Mouse (Mus musculus): ENCODE data around the gene Tm7sf2. TPM values are rescaled to one million over a fixed set of nuclear protein-coding genes. Genes with fewer than 3 reads are reported as not detected.
A peak's percentile ranks its signal among the peaks of the same experiment; 100 is the strongest.

Gene Tm7sf2
- total and polyA plus RNA-seq, 3 experiments = 7.6 to 13.1 TPM; not detected in 1

GRCm38 (mm10) chr19:6061021-6061533, 7.1 kb downstream of the Tm7sf2 start, which contains the start of gene Znhit2 (continued):
- TF ChIP-seq GABPA (IDR thresholded peaks at IDR 0.05; ENCODE audit: low read depth, low read length) (no peak), MAZ (IDR thresholded peaks at IDR 0.05; ENCODE audit: low read depth, low read length) (0 out of 2 replicates have a peak, but pooled peaks have one; percentile 40), MAX (IDR thresholded peaks at IDR 0.05; ENCODE audit: low read length) (no peak), RCOR1 (IDR thresholded peaks at IDR 0.05; ENCODE audit: low read depth, low read length) (no peak), MXI1 (IDR thresholded peaks at IDR 0.05; ENCODE audit: low read depth, low read length) (peak; percentile 84), ZC3H11A (IDR thresholded peaks at IDR 0.05; ENCODE audit: low read depth, low read length) (no peak), POLR2AphosphoS2 (IDR thresholded peaks at IDR 0.05; ENCODE audit: low read length) (no peak; the same call in 1 of the 2 replicates), POLR2A (IDR thresholded peaks at IDR 0.05; ENCODE audit: control insufficient read depth in 1 of 2, insufficient read depth in 1 of 2, low read depth in 1 of 2, low read length in 2 of 2, poor library complexity in 1 of 2) (peak; percentile 85 to 91), TCF12 (IDR thresholded peaks at IDR 0.05; ENCODE audit: low read depth, low read length) (peak; percentile 70), SIN3A (IDR thresholded peaks at IDR 0.05; ENCODE audit: low read length) (peak; percentile 95)

GRCm38 (mm10) chr19:6058966-6059365, 9.2 kb downstream of the Tm7sf2 start:
- no peaks in the 10 kb centered on the region for H3K9me3 ChIP-seq (replicated peaks; ENCODE audit: insufficient read depth, low read length)
- peak overlapping the region; percentile 95 for H3K9ac ChIP-seq (ENCODE audit: control insufficient read depth, low read depth, low read length, poor library complexity, severe bottlenecking)
- H3K27me3 ChIP-seq (ENCODE audit: control insufficient read depth in 1 of 2, insufficient read depth in 2 of 2, low read length in 2 of 2) = no peaks in the 10 kb centered on the region
- H3K36me3 ChIP-seq (ENCODE audit: control insufficient read depth in 1 of 2, insufficient read depth in 2 of 2, low read length in 2 of 2) = peaks cover 4 to 23% of the 10 kb centered on the region in 2 experiments; a peak in 3 of 4 replicates
- peak overlapping the region; percentile 81 to 85 for H3K4me3 ChIP-seq (ENCODE audit: control insufficient read depth in 1 of 2, insufficient read depth in 1 of 2, low read depth in 2 of 2, low read length in 2 of 2)
- TF ChIP-seq USF2 (IDR thresholded peaks at IDR 0.05; ENCODE audit: borderline replicate concordance in 1 of 2, insufficient read depth in 1 of 2, low read depth in 1 of 2, low read length in 2 of 2) (no peak), SIN3A (IDR thresholded peaks at IDR 0.05; ENCODE audit: low read length) (no peak), UBTF (IDR thresholded peaks at IDR 0.05; ENCODE audit: borderline replicate concordance, insufficient read depth, low read depth, low read length) (no peak), GABPA (IDR thresholded peaks at IDR 0.05; ENCODE audit: low read depth, low read length) (no peak), MXI1 (IDR thresholded peaks at IDR 0.05; ENCODE audit: low read depth, low read length) (no peak), ZKSCAN1 (IDR thresholded peaks at IDR 0.05; ENCODE audit: low read depth, low read length) (no peak), USF1 (IDR thresholded peaks at IDR 0.05; ENCODE audit: low read depth, low read length) (no peak)
- H3K79me2 ChIP-seq (ENCODE audit: control insufficient read depth, insufficient read depth, low read length, poor library complexity) = peaks cover 49% of the 10 kb centered on the region
- peak overlapping the region; percentile 67 for H3K27ac ChIP-seq (ENCODE audit: control insufficient read depth, low read depth, low read length)
- H3K4me1 ChIP-seq (ENCODE audit: control insufficient read depth in 1 of 2, insufficient read depth in 2 of 2, low read length in 2 of 2) = peaks cover 0 to 16% of the 10 kb centered on the region in 2 experiments; a peak in 1 of 4 replicates
- DNase-seq (ENCODE audit: low read depth, low spot score) = peak; percentile 32

GRCm38 (mm10) chr19:6058513-6058912, 9.7 kb downstream of the Tm7sf2 start:
- TF ChIP-seq SIN3A (IDR thresholded peaks at IDR 0.05; ENCODE audit: low read length) (peak; percentile 2; the same call in 1 of the 2 replicates), NRF1 (IDR thresholded peaks at IDR 0.05; ENCODE audit: insufficient read depth, low read depth, low read length, poor library complexity, severe bottlenecking) (no peak), ZNF384 (IDR thresholded peaks at IDR 0.05; ENCODE audit: low read depth, low read length) (no peak), MXI1 (IDR thresholded peaks at IDR 0.05; ENCODE audit: low read depth, low read length) (no peak)

More at GRCm38 (mm10) chr19:6058513-6058912, 9.7 kb downstream of the Tm7sf2 start:
- peak; percentile 39 for DNase-seq (ENCODE audit: low read depth, low spot score)
- peaks cover 49% of the 10 kb centered on the region for H3K79me2 ChIP-seq (ENCODE audit: control insufficient read depth, insufficient read depth, low read length, poor library complexity)
- peak overlapping the region; percentile 67 for H3K27ac ChIP-seq (ENCODE audit: control insufficient read depth, low read depth, low read length)
- H3K27me3 ChIP-seq (ENCODE audit: control insufficient read depth in 1 of 2, insufficient read depth in 2 of 2, low read length in 2 of 2) = no peaks in the 10 kb centered on the region
- peaks cover 0 to 16% of the 10 kb centered on the region in 2 experiments; a peak in 1 of 4 replicates for H3K4me1 ChIP-seq (ENCODE audit: control insufficient read depth in 1 of 2, insufficient read depth in 2 of 2, low read length in 2 of 2)
- peaks cover 4 to 23% of the 10 kb centered on the region in 2 experiments; a peak in 3 of 4 replicates for H3K36me3 ChIP-seq (ENCODE audit: control insufficient read depth in 1 of 2, insufficient read depth in 2 of 2, low read length in 2 of 2)
- peak overlapping the region; percentile 81 to 85 for H3K4me3 ChIP-seq (ENCODE audit: control insufficient read depth in 1 of 2, insufficient read depth in 1 of 2, low read depth in 2 of 2, low read length in 2 of 2)
- no peaks in the 10 kb centered on the region for H3K9me3 ChIP-seq (replicated peaks; ENCODE audit: insufficient read depth, low read length)
- peak overlapping the region; percentile 95 for H3K9ac ChIP-seq (ENCODE audit: control insufficient read depth, low read depth, low read length, poor library complexity, severe bottlenecking)

Measured in MEL (cell line).